In the genomic region with DNA sequence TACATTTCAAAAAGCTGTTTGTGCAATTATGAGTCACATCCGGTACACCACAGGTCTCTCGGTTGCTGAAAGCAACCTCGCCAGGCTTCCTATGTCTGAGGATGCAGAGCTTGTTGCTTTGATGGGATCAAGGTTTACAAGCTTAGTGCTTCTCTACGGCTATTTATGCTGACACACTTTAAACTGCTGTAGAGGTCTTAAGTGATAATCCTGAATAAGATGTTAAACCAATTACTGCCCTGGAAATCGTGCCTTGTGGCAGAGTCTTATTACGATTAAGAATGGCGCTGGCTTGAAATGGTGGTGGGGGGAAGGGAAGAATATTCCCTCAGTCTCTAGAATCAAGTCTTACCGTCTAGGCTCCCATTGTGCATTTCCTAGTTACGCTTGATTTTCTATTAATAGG, we compare ENCODE assay signal across 15 mouse cellular contexts.
DNase-seq lines count a peak whose midpoint lies in the region; ATAC-seq and TF ChIP-seq lines count a peak whose summit lies in the region.
"Had no signal": no experiment of that assay in that cellular context is flagged by ENCODE, and none has a peak within 500 bp of the region (broad histone marks: within the 10 kb centered on the region; RNA-seq: fewer than 3 reads in every experiment).

No protein-coding gene starts in this region.

- peaks cover 45% of the 10 kb centered on the region for H3K4me1 ChIP-seq in midbrain, embryonic 15.5 days
- H3K4me1 ChIP-seq in stomach, postnatal 0 days (replicated peaks; ENCODE audit: control insufficient read depth, insufficient read depth): no peaks in the 10 kb centered on the region
- no peaks in the 10 kb centered on the region for H3K4me1 ChIP-seq in lung, adult 2 months (ENCODE audit: control insufficient read depth, insufficient read depth, low read length)
- H3K4me1 ChIP-seq: embryonic facial prominence, embryonic 15.5 days had no signal

- no peak overlapping the region for H3K4me3 ChIP-seq in midbrain, embryonic 15.5 days
- H3K4me3 ChIP-seq in stomach, postnatal 0 days (ENCODE audit: low read depth, low read length): no peak overlapping the region
- H3K4me3 ChIP-seq in lung, adult 2 months (replicated peaks; ENCODE audit: extremely low read depth, low read depth, low read length): no peak overlapping the region
- H3K4me3 ChIP-seq: embryonic facial prominence, embryonic 15.5 days had no signal

- peak overlapping the region; percentile 48; the same call in 1 of the 2 replicates for H3K27ac ChIP-seq in midbrain, embryonic 15.5 days
- H3K27ac ChIP-seq in stomach, postnatal 0 days (replicated peaks): no peak overlapping the region
- H3K27ac ChIP-seq: embryonic facial prominence, embryonic 15.5 days had no signal

- no peak for TF ChIP-seq CTCF in stomach, postnatal 0 days (IDR thresholded peaks at IDR 0.05; ENCODE audit: low read depth)
- TF ChIP-seq CTCF in lung, adult 2 months (IDR thresholded peaks at IDR 0.05; ENCODE audit: insufficient read depth, low read length): no peak

- H3K36me3 ChIP-seq in midbrain, embryonic 15.5 days (replicated peaks): 0 out of 2 replicates have a peak, but pooled peaks cover 3% of the 10 kb centered on the region
- no peaks in the 10 kb centered on the region for H3K36me3 ChIP-seq in stomach, postnatal 0 days (ENCODE audit: control insufficient read depth, insufficient read depth, low read length)
- H3K36me3 ChIP-seq: embryonic facial prominence, embryonic 15.5 days had no signal

- H3K9me3 ChIP-seq in midbrain, embryonic 15.5 days: no peaks in the 10 kb centered on the region
- H3K9me3 ChIP-seq in stomach, postnatal 0 days (ENCODE audit: control insufficient read depth, low read length): no peaks in the 10 kb centered on the region
- H3K9me3 ChIP-seq: embryonic facial prominence, embryonic 15.5 days had no signal

- H3K9ac ChIP-seq in midbrain, embryonic 15.5 days: no peak overlapping the region
- H3K9ac ChIP-seq in stomach, postnatal 0 days (ENCODE audit: low read length): no peak overlapping the region
- H3K9ac ChIP-seq: embryonic facial prominence, embryonic 15.5 days had no signal

- H3K27me3 ChIP-seq in midbrain, embryonic 15.5 days (replicated peaks): no peaks in the 10 kb centered on the region
- H3K27me3 ChIP-seq in stomach, postnatal 0 days (ENCODE audit: control insufficient read depth, insufficient read depth, low read length): no peaks in the 10 kb centered on the region
- H3K27me3 ChIP-seq: embryonic facial prominence, embryonic 15.5 days had no signal

- DNase-seq in heart, adult 11 months: peak; percentile 30
- DNase-seq in heart, adult 8-10 months (ENCODE audit: low spot score): no peak
- peak; percentile 66 for DNase-seq in 416B (ENCODE audit: low read depth)
- peak; percentile 9 for DNase-seq in induced T-regulatory cell, adult 2 months (ENCODE audit: low read depth)
- no peak for DNase-seq in stomach, postnatal 0 days (ENCODE audit: low spot score)
- no peak for DNase-seq in lung, adult 2 months
- no peak for DNase-seq in spleen, adult 18-20 months
- DNase-seq: adrenal gland, adult 2 months; cerebellum, adult 2 months; layer of hippocampus, postnatal 36 days; lung, postnatal 4 days; right cerebral cortex, postnatal 4 days; thymus, adult 2 months had no signal

- WGBS in midbrain, embryonic 15.5 days: 17% methylated on average over 9 of the region's 9 CpGs
- WGBS in stomach, postnatal 0 days: 78% methylated on average over 9 of the region's 9 CpGs
- 81% methylated on average over 9 of the region's 9 CpGs for WGBS in lung, adult 2 months

- TF ChIP-seq POLR2A in lung, adult 2 months (IDR thresholded peaks at IDR 0.05; ENCODE audit: borderline replicate concordance, extremely low read depth, low read depth, low read length): no peak

- no peak overlapping the region for H3K4me2 ChIP-seq in midbrain, embryonic 15.5 days
- H3K4me2 ChIP-seq in stomach, postnatal 0 days (replicated peaks; ENCODE audit: low read depth): no peak overlapping the region
- H3K4me2 ChIP-seq: embryonic facial prominence, embryonic 15.5 days had no signal

- no peak for TF ChIP-seq EP300 in stomach, postnatal 0 days (optimal IDR thresholded peaks at IDR 0.05)

- ATAC-seq in midbrain, embryonic 15.5 days (replicated peaks): peak; percentile 58
- no peak for ATAC-seq in stomach, postnatal 0 days (ENCODE audit: low FRiP score, low TSS enrichment)

Comparison
In these comparisons a context has a peak if more than half of its experiments do, and no peak if none do; other contexts are left out.
1. DNase-seq: peak in heart, adult 11 months (single experiment), 416B (single experiment) and induced T-regulatory cell, adult 2 months (single experiment); none in heart, adult 8-10 months (single experiment), stomach, postnatal 0 days (single experiment), lung, adult 2 months (single experiment) and spleen, adult 18-20 months (0 of 2).